Mouse (Mus musculus) thymus, postnatal 36 days (tissue): ENCODE data around the gene Dlgap3.

ENCODE experiments used
- DNase-seq, 2 experiments: peaks; one replicate each; pipeline ENCODE4 v3.0.0; 2022; ENCODE audit warnings: mixed read lengths in 2 of 2

Dlgap3 gene

GRCm38 (mm10) chr4:127168914-127169345 is at the start of gene Dlgap3:
Gene Dlgap3, plus strand, starts transcription at chr4:127169204.
- DNase-seq = peak; percentile 5 to 22

DNA sequence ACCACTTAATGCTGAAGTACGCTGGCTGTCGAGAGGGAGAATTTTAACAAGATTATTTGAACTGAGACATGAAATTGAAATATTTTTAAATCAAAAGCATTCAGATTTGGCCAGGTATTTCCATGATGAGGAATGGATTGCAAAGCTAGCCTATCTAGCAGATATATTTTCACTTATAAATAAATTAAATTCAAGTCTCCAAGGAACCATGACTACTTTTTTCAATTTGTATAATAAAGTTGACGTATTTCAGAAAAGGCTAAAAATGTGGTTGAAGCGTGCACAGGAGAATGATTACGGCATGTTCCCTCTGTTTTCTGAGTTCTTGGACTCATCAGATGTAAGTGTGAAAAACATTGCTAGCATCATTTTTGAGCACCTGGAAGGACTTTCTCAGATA is 45.6 kb upstream of the Dlgap3 start, which contains the start of gene Tmem35b:
Tmem35b (plus strand) TSS at position 301 of the 400 bp plus-strand sequence.
- no peak for DNase-seq

- no peak for DNase-seq
Measured at GRCm38 (mm10) chr4:127124331-127124730, 44.7 kb upstream of the Dlgap3 start.

DNA sequence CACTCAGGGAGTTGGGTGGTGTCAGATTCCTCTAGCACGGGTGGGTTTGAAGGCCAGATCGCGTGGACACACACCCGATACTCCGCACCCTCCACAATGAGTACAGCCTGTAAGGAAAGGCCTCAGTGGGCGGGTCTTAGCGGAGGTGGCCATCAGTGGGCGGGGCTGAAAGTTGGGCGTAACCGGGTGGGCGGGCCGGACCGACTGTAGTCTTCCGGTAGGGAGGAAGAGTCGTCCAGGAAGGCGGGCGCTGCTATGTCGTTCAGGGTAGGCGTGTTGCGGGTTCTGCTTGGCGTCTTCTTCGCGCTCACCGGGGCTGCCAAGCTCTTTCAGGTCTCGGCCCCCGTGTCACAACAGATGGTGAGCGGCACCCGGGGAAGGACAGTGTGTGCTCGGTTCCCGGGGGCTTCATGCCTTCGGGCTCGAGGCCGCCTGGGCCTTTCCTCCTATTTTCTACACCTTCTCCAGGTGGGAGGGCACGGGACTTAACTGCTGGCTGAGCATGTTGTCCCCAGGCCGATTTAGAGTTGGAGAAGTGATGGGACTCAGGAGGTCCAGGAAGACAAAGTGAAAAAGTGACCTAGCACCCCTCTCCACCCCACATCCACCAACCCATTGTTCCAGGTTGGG is 43.1 kb upstream of the Dlgap3 start:
- DNase-seq = peak; percentile 89

- DNase-seq = no peak
Measured at GRCm38 (mm10) chr4:127134687-127135086, 34.3 kb upstream of the Dlgap3 start.

- no peak for DNase-seq
Measured at GRCm38 (mm10) chr4:127137591-127137990, 31.4 kb upstream of the Dlgap3 start.

GRCm38 (mm10) chr4:127138486-127138885 is 30.5 kb upstream of the Dlgap3 start:
- DNase-seq = no peak

- no peak for DNase-seq
Measured at GRCm38 (mm10) chr4:127150031-127150430, 19.0 kb upstream of the Dlgap3 start.

DNA sequence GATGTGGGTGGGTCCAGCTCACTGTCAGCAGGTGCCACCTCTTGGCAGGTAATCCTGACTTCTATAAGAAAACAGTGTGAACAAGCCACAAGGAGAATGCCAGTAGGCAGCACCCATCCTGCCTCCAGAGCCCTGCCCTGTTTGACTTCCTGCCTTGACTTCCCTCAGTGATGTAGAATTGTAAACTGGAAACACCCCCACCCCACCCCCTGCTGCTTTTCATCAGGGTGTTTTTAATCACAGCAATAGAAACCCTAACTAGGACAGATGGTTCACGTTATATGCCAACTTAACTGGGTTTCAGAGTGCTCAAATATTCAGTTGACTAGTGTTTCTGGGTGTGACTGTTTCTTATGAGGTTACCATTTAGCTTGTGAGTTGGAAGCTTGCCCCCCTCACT is 15.7 kb upstream of the Dlgap3 start:
- no peak for DNase-seq

- DNase-seq = no peak
Measured at GRCm38 (mm10) chr4:127155757-127156156, 13.2 kb upstream of the Dlgap3 start.

DNA sequence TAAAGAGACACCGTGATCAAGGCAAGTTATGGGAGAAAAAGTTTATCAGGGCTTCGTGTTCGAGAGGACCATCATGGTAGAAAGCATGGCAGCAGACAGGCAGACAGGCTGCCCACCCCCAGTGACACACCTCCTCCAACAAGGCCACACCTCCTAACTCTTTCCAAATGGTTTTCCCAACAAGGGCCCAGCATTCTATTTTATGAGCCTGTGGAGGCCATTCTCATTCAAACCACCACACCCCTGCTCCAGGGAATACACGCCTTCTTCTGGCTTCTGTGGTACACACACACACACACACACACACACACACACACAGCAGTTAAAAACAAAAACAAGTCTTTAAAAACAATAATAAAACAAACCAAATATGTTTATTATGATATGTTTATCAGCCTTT is 11.3 kb upstream of the Dlgap3 start:
- no peak for DNase-seq

DNA sequence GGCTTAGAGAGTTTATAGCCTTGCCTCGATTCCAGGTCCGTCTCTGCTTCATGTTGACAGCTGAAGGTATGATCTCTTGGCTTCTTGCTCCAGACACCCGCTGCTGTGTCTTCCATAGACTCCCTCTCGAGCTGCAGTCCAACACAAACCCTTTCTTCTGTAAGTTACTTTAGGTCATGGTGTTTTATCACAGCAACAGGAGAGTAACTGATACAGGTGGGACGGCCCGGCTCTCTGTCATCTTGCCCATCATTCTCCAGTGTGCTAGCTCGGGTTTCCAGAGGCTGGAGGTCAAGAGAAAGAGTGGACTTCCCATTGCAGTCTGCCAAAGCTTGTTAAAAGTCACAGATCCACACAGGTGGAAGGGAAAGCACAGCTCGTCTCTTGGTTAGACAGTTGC is 5.1 kb upstream of the Dlgap3 start:
- no peak for DNase-seq

DNA sequence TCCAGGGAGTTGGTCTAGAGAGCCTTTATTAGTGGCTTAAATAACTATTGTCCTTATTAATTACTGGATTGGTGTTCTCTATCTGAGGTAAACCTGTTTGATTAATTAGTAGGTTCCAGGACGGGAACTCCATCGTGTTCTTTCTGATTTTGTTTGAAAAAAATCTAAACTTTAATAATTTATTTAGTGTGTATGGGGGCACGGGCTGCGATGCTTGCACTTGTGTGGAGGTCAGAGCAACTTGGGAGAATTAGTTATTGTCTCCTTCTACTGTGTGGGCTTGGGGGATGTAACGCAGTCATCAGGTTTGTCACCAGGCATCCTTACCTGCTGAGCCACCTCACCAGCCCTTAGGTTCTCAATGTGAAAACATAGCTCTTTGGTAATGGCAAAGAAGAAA is 1.9 kb upstream of the Dlgap3 start:
- DNase-seq = no peak

DNA sequence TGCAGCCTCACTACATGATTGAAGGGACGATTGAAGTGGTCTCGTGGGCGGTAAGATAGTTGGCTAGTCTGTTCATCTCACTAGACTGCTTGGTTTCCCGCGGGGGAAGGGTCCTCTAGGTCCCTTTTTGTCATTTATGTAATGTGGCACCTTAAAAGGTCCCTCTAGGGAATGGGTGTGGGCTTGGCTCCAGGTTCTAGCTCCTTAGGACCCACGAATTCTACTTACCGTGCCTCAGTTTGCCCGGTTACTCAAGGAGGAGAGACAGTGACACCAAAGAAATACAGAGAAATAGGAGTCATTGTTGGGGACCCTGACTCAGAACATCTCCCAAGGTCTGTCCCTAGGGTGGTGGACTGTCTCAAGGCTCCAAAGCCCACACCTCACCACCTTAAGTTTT is 1.3 kb upstream of the Dlgap3 start:
- DNase-seq = no peak

DNA sequence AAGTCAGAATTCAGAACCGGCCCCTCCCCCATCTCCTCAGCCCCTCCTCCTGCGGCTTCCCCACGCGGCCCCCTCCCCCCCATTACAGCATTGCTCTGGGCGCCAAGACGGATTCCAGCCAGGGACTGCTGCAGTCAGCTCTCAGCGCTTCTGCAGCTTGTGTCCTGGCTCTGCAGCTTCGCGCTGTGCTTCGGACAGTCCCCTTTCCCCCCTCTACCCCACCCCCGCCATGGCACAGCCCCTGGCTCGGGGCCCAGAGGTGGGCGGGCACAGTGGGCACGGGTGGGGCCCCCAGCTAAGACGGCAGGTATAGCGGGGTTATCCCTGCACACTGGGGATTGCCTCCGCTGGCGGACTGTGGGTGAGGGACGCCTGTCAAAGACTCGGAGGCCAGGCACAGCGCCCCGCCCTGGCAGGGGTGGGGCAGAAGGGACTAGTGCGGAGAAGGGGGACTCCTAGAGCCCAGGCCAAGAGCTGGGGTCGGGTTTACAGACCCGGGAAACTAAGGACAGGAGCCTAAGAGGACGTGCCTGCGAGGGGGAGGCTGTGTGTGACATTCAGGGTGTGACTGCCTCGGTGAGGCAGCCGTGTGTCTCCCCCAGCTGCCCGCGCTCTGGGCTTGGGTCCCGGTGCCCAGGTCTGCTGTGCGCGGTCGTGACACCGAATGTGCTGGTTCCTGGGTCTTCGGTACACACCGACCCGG is 642 bp upstream of the Dlgap3 start:
- peak; percentile 2 to 17 for DNase-seq

- DNase-seq = no peak
Measured at GRCm38 (mm10) chr4:127169346-127170221, 580 bp downstream of the Dlgap3 start.

- DNase-seq = no peak
Measured at GRCm38 (mm10) chr4:127170866-127171265, 1.9 kb downstream of the Dlgap3 start.

- no peak for DNase-seq
Measured at GRCm38 (mm10) chr4:127171341-127171905, 2.4 kb downstream of the Dlgap3 start.

DNA sequence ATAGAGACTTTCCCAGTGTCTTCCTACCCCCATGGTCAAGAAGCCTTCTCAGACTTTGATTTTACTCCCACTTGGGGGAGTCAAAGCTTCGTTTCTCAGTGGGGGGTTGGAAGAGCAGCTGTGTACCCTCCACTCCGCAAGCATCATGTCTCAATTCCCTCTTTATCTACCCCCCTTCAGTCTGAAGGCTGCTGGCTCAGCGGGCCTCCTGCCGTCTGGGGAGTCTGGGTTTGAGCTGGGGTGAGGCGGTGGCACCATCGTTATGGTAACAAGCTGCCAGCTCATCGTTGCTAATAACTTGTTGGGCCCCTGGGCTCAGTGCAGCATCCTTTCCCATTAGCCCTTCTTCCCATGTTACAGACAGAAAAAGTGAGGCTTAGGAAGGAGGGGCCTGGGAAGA is 3.1 kb downstream of the Dlgap3 start:
- no peak for DNase-seq

GRCm38 (mm10) chr4:127172614-127173013 is 3.6 kb downstream of the Dlgap3 start:
- DNase-seq = no peak

DNA sequence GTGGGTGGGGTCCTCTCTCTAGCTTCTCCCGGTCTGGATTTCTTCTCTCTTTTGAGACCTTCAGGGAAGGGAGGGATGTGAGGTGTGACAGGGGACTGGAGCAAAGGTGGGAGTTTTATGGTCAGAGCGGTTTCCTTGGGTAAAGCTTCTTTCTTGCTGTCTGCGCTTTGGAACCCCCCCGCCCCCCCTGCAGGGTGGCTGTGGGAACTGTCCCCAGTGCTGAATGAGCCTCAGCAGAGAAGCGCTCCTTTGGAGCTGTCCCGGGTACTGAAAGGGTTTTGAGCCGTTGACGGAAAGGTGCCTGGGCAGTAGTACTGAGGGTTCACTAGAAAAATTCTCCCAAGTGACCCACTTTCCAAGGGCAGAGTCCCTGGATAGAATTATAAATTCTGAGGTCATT is 4.5 kb downstream of the Dlgap3 start:
- DNase-seq = peak; percentile 18 to 19

- no peak for DNase-seq
Measured at GRCm38 (mm10) chr4:127174075-127174899, 5.3 kb downstream of the Dlgap3 start.
